In the genomic region with DNA sequence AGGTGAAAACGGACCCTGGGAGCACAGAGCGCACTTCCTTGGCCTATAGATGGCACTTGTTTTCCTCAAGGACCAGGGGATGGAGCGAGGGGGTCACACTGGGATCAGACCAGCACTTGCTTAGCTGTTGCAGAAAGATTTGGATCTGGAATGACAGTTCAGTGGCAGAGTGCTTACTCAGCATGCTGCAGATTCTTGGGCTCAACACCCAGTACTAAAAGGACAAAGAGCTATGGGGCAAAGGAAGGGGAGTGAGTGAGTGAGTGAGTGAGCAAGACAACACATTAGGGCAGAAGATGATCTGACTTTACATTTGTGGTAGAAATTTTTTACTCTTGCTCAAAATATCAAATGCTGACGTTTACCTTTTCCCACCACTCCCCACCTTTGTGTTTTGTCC, we compare ENCODE assay signal across 24 mouse cellular contexts. TPM values are rescaled to one million over a fixed set of nuclear protein-coding genes. Genes with fewer than 3 reads are reported as not detected.
DNase-seq lines count a peak whose midpoint lies in the region; ATAC-seq and TF ChIP-seq lines count a peak whose summit lies in the region.
"Had no signal": no experiment of that assay in that cellular context is flagged by ENCODE, and none has a peak within 500 bp of the region (broad histone marks: within the 10 kb centered on the region; RNA-seq: fewer than 3 reads in every experiment).

No protein-coding gene starts in this region.

- no peak for TF ChIP-seq EP300 in lung, postnatal 0 days (IDR thresholded peaks at IDR 0.05)

- no peaks in the 10 kb centered on the region for H3K9me3 ChIP-seq in heart, embryonic 10.5 days
- H3K9me3 ChIP-seq in lung, postnatal 0 days (ENCODE audit: low read length) = no peaks in the 10 kb centered on the region
- H3K9me3 ChIP-seq: embryonic facial prominence, embryonic 10.5 days; embryonic facial prominence, embryonic 13.5 days; forebrain, embryonic 12.5 days; forebrain, embryonic 15.5 days; heart, embryonic 13.5 days; hindbrain, embryonic 15.5 days; intestine, embryonic 15.5 days had no signal

- TF ChIP-seq CTCF in lung, postnatal 0 days (IDR thresholded peaks at IDR 0.05) = 0 out of 2 replicates have a peak, but pooled peaks have one; percentile 5

- no peak overlapping the region for H3K27ac ChIP-seq in heart, embryonic 10.5 days
- H3K27ac ChIP-seq in lung, postnatal 0 days (ENCODE audit: low read length) = no peak overlapping the region
- H3K27ac ChIP-seq: embryonic facial prominence, embryonic 10.5 days; embryonic facial prominence, embryonic 13.5 days; forebrain, embryonic 12.5 days; forebrain, embryonic 15.5 days; heart, adult 2 months; heart, embryonic 13.5 days; hindbrain, embryonic 15.5 days; intestine, embryonic 15.5 days had no signal

- no peak overlapping the region for H3K4me3 ChIP-seq in heart, embryonic 10.5 days
- H3K4me3 ChIP-seq in lung, postnatal 0 days (ENCODE audit: low read depth, low read length) = no peak overlapping the region
- H3K4me3 ChIP-seq: embryonic facial prominence, embryonic 10.5 days; embryonic facial prominence, embryonic 13.5 days; erythroblast, embryonic 14.5 days; forebrain, embryonic 12.5 days; forebrain, embryonic 15.5 days; heart, adult 2 months; heart, embryonic 13.5 days; hindbrain, embryonic 15.5 days; intestine, embryonic 15.5 days had no signal

- intact Hi-C loops in left cerebral cortex, postnatal 4 days (cut with DNase I) = no loop called here

- H3K4me2 ChIP-seq in lung, postnatal 0 days (replicated peaks; ENCODE audit: low read depth, low read length) = no peak overlapping the region
- H3K4me2 ChIP-seq: embryonic facial prominence, embryonic 13.5 days; forebrain, embryonic 12.5 days; forebrain, embryonic 15.5 days; heart, embryonic 13.5 days; hindbrain, embryonic 15.5 days; intestine, embryonic 15.5 days had no signal

- H3K4me1 ChIP-seq in heart, embryonic 10.5 days = no peaks in the 10 kb centered on the region
- no peaks in the 10 kb centered on the region for H3K4me1 ChIP-seq in lung, postnatal 0 days (ENCODE audit: insufficient read depth, low read depth, low read length)
- H3K4me1 ChIP-seq: forebrain, embryonic 12.5 days; forebrain, embryonic 15.5 days; heart, embryonic 13.5 days; hindbrain, embryonic 15.5 days; intestine, embryonic 15.5 days had no signal

- no peaks in the 10 kb centered on the region for H3K27me3 ChIP-seq in heart, embryonic 10.5 days (ENCODE audit: insufficient read depth, poor library complexity, severe bottlenecking)
- no peaks in the 10 kb centered on the region for H3K27me3 ChIP-seq in lung, postnatal 0 days (replicated peaks; ENCODE audit: insufficient read depth, low read length)
- H3K27me3 ChIP-seq: embryonic facial prominence, embryonic 13.5 days; forebrain, embryonic 12.5 days; forebrain, embryonic 15.5 days; heart, embryonic 13.5 days; hindbrain, embryonic 15.5 days; intestine, embryonic 15.5 days had no signal

- 66% methylated on average over 4 of the region's 4 CpGs for WGBS in heart, embryonic 10.5 days
- 70% methylated on average over 4 of the region's 4 CpGs for WGBS in lung, postnatal 0 days

- peak; percentile 65 for DNase-seq in heart, embryonic 10.5 days (ENCODE audit: low spot score)
- DNase-seq in heart, adult 8-10 months (ENCODE audit: low spot score) = no peak
- no peak for DNase-seq in lung, postnatal 0 days (ENCODE audit: low spot score)
- no peak for DNase-seq in lung, postnatal 4 days
- peak; percentile 1 for DNase-seq in Muller cell, postnatal 12 days (ENCODE audit: inconsistent ontology term)
- no peak for DNase-seq in left cerebral cortex, postnatal 4 days
- DNase-seq: adrenal gland, postnatal 10 days; adrenal gland, postnatal 36 days; cerebellum, adult 11 months; embryo, embryonic 11 days; gastrocnemius, postnatal 25 days; heart, adult 2 months; heart, postnatal 14 days; heart, postnatal 4 days; kidney, adult 18-20 months had no signal

- no peak for ATAC-seq in lung, postnatal 0 days
- ATAC-seq: activated CD4-positive, CD25-positive, alpha-beta regulatory T cell, adult 4 months; forebrain, embryonic 15.5 days; intestine, embryonic 15.5 days had no signal

- peaks cover 22% of the 10 kb centered on the region for H3K36me3 ChIP-seq in heart, embryonic 10.5 days
- no peaks in the 10 kb centered on the region for H3K36me3 ChIP-seq in lung, postnatal 0 days (ENCODE audit: insufficient read depth, low read length)
- H3K36me3 ChIP-seq: intestine, embryonic 15.5 days had no signal

- no peak overlapping the region for H3K9ac ChIP-seq in lung, postnatal 0 days (replicated peaks; ENCODE audit: low read depth)
- H3K9ac ChIP-seq: embryonic facial prominence, embryonic 13.5 days; forebrain, embryonic 12.5 days; forebrain, embryonic 15.5 days; heart, embryonic 13.5 days; hindbrain, embryonic 15.5 days; intestine, embryonic 15.5 days had no signal

RNA-seq across cellular contexts. Expression of a gene that starts 26.6 kb away (rescaled TPM):
- polyA plus RNA-seq in heart, embryonic 10.5 days (2016; fragmentation: Nextera tagmentation; extraction: Ambion mirVana) = 1.7 and 32.9 TPM in 2 replicates
- total RNA-seq in heart, adult 8-10 months (2022) = under 1 TPM in 3 of 4 experiments, not detected in 1; 0.17 to 0.44 (median 0.38) TPM
- 1.7 and 2.3 TPM in 2 replicates for polyA plus RNA-seq in lung, postnatal 0 days (2015; fragmentation: Nextera tagmentation; extraction: Ambion mirVana)
- under 1 TPM; 0.22 to 0.34 TPM for total RNA-seq in left cerebral cortex, postnatal 4 days (2021)

RNA-seq across cellular contexts. Expression of a gene that starts 29.7 kb away (rescaled TPM):
- polyA plus RNA-seq in heart, embryonic 10.5 days (2016; fragmentation: Nextera tagmentation; extraction: Ambion mirVana) = 6.9 and 8.7 TPM in 2 replicates
- total RNA-seq in heart, adult 8-10 months (2022) = 10 to 100 TPM; 13.0 to 20.6 (median 15.3) TPM
- polyA plus RNA-seq in lung, postnatal 0 days (2015; fragmentation: Nextera tagmentation; extraction: Ambion mirVana) = 4.5 and 6.4 TPM in 2 replicates
- total RNA-seq in left cerebral cortex, postnatal 4 days (2021) = 10 to 100 TPM; 39.2 to 46.5 TPM
- polyA plus RNA-seq: erythroblast, embryonic 14.5 days had no signal

Comparison
In these comparisons a context has a peak if more than half of its experiments do, and no peak if none do; other contexts are left out.
1. DNase-seq: peak in heart, embryonic 10.5 days (single experiment) and Muller cell, postnatal 12 days (single experiment); none in heart, adult 8-10 months (single experiment), lung, postnatal 0 days (single experiment), lung, postnatal 4 days (0 of 2) and left cerebral cortex, postnatal 4 days (single experiment).